Mouse (Mus musculus) E14TG2a.4 (cell line): Measurements from ENCODE around the gene Tgfbr3.
"Not testable (repeated sequence)": the region's sequence is repeated elsewhere in the genome, so short reads cannot be mapped to it uniquely, and the experiment has no call there.

Source experiments
- H3K27me3 ChIP-seq: 2 replicates; pipeline ENCODE4 v1.6.1; 2014; ENCODE audit warnings: low read length, control low read depth; ENCODE audit not compliant: insufficient read depth
- H3K36me3 ChIP-seq: 2 replicates; pipeline ENCODE4 v1.6.1; 2014; ENCODE audit warnings: low read length, control low read depth; ENCODE audit not compliant: insufficient read depth
- H3K4me1 ChIP-seq: replicated peaks from 2 replicates; pipeline ENCODE4 v1.6.1; 2014; ENCODE audit warnings: low read depth, low read length, control low read depth
- H3K4me3 ChIP-seq: replicated peaks from 2 replicates; pipeline ENCODE4 v1.5.1; 2014; ENCODE audit warnings: mild to moderate bottlenecking, low read length
- H3K9me3 ChIP-seq: 2 replicates; pipeline ENCODE4 v1.6.1; 2014; ENCODE audit warnings: low read length, control low read depth
- CTCF ChIP-seq: conservative IDR thresholded peaks from 2 replicates; pipeline ENCODE4 v1.5.1; 2014; ENCODE audit warnings: low read length
- NANOG ChIP-seq: IDR thresholded peaks from 2 replicates; pipeline ENCODE4 v1.6.1; 2014; ENCODE audit warnings: borderline replicate concordance, low read length, mixed read lengths
- POU5F1 ChIP-seq: IDR thresholded peaks from 2 replicates; pipeline ENCODE4 v1.6.1; 2014; ENCODE audit warnings: low read length, borderline replicate concordance

Gene Tgfbr3

GRCm38 (mm10) chr5:107224151-107224550 lies 65.3 kb downstream of the Tgfbr3 start:
- Histone ChIP-seq H3K27me3 (no peaks in the 10 kb centered on the region), H3K4me1 (0 out of 2 replicates have a peak, but pooled peaks cover 7% of the 10 kb centered on the region), H3K4me3 (no peak overlapping the region), H3K36me3 (no peaks in the 10 kb centered on the region), H3K9me3 (no peaks in the 10 kb centered on the region)
- TF ChIP-seq POU5F1 (no peak), CTCF (no peak), NANOG (no peak)

GRCm38 (mm10) chr5:107223483-107223882 lies 65.9 kb downstream of the Tgfbr3 start:
- not testable (repeated sequence) for H3K27me3 ChIP-seq, H3K36me3 ChIP-seq, H3K9me3 ChIP-seq, H3K4me1 ChIP-seq, H3K4me3 ChIP-seq

- no peaks in the 10 kb centered on the region for H3K36me3 ChIP-seq
- no peak overlapping the region for H3K4me3 ChIP-seq
- peaks cover 8% of the 10 kb centered on the region; the same call in 1 of the 2 replicates for H3K4me1 ChIP-seq
- H3K27me3 ChIP-seq = no peaks in the 10 kb centered on the region
- no peak for TF ChIP-seq CTCF
- TF ChIP-seq NANOG = no peak
- TF ChIP-seq POU5F1 = no peak
- H3K9me3 ChIP-seq = no peaks in the 10 kb centered on the region
These were observed 66.4 kb downstream of the Tgfbr3 start for GRCm38 (mm10) chr5:107223029-107223428.

GRCm38 (mm10) chr5:107222670-107223005 lies 66.8 kb downstream of the Tgfbr3 start:
- Histone ChIP-seq H3K9me3 (no peaks in the 10 kb centered on the region), H3K4me3 (no peak overlapping the region), H3K4me1 (peaks cover 9% of the 10 kb centered on the region; the same call in 1 of the 2 replicates), H3K36me3 (no peaks in the 10 kb centered on the region), H3K27me3 (no peaks in the 10 kb centered on the region)
- TF ChIP-seq POU5F1 = no peak
- no peak for TF ChIP-seq NANOG
- TF ChIP-seq CTCF = no peak

- TF ChIP-seq NANOG (no peak), POU5F1 (no peak), CTCF (no peak)
- no peaks in the 10 kb centered on the region for H3K9me3 ChIP-seq
- no peaks in the 10 kb centered on the region for H3K36me3 ChIP-seq
- H3K27me3 ChIP-seq = no peaks in the 10 kb centered on the region
- peaks cover 9% of the 10 kb centered on the region; the same call in 1 of the 2 replicates for H3K4me1 ChIP-seq
- no peak overlapping the region for H3K4me3 ChIP-seq
These were observed 67.3 kb downstream of the Tgfbr3 start for GRCm38 (mm10) chr5:107221892-107222669.

- Histone ChIP-seq H3K27me3 (no peaks in the 10 kb centered on the region), H3K4me1 (peaks cover 9% of the 10 kb centered on the region; the same call in 1 of the 2 replicates), H3K9me3 (no peaks in the 10 kb centered on the region), H3K36me3 (no peaks in the 10 kb centered on the region), H3K4me3 (no peak overlapping the region)
- TF ChIP-seq CTCF (no peak), POU5F1 (no peak), NANOG (no peak)
These were observed 68.5 kb downstream of the Tgfbr3 start for GRCm38 (mm10) chr5:107220936-107221335.

- TF ChIP-seq POU5F1 (no peak), NANOG (no peak), CTCF (no peak)
- peaks cover 9% of the 10 kb centered on the region; the same call in 1 of the 2 replicates for H3K4me1 ChIP-seq
- H3K4me3 ChIP-seq = no peak overlapping the region
- H3K27me3 ChIP-seq = no peaks in the 10 kb centered on the region
- no peaks in the 10 kb centered on the region for H3K9me3 ChIP-seq
- no peaks in the 10 kb centered on the region for H3K36me3 ChIP-seq
These were observed 69.5 kb downstream of the Tgfbr3 start for GRCm38 (mm10) chr5:107219883-107220282.

GRCm38 (mm10) chr5:107219318-107219717 lies 70.1 kb downstream of the Tgfbr3 start:
- TF ChIP-seq NANOG (no peak), POU5F1 (no peak), CTCF (no peak)
- no peaks in the 10 kb centered on the region for H3K9me3 ChIP-seq
- H3K27me3 ChIP-seq = no peaks in the 10 kb centered on the region
- H3K4me3 ChIP-seq = no peak overlapping the region
- no peaks in the 10 kb centered on the region for H3K36me3 ChIP-seq
- H3K4me1 ChIP-seq = peaks cover 9% of the 10 kb centered on the region; the same call in 1 of the 2 replicates

GRCm38 (mm10) chr5:107218594-107218993 lies 70.8 kb downstream of the Tgfbr3 start:
- Histone ChIP-seq H3K4me3 (no peak overlapping the region), H3K36me3 (no peaks in the 10 kb centered on the region), H3K27me3 (no peaks in the 10 kb centered on the region), H3K4me1 (peaks cover 9% of the 10 kb centered on the region; the same call in 1 of the 2 replicates), H3K9me3 (no peaks in the 10 kb centered on the region)
- TF ChIP-seq POU5F1 (no peak), CTCF (no peak), NANOG (no peak)
